Mouse (Mus musculus): Measurements from ENCODE around the gene Elp1.

The Elp1 gene

DNA sequence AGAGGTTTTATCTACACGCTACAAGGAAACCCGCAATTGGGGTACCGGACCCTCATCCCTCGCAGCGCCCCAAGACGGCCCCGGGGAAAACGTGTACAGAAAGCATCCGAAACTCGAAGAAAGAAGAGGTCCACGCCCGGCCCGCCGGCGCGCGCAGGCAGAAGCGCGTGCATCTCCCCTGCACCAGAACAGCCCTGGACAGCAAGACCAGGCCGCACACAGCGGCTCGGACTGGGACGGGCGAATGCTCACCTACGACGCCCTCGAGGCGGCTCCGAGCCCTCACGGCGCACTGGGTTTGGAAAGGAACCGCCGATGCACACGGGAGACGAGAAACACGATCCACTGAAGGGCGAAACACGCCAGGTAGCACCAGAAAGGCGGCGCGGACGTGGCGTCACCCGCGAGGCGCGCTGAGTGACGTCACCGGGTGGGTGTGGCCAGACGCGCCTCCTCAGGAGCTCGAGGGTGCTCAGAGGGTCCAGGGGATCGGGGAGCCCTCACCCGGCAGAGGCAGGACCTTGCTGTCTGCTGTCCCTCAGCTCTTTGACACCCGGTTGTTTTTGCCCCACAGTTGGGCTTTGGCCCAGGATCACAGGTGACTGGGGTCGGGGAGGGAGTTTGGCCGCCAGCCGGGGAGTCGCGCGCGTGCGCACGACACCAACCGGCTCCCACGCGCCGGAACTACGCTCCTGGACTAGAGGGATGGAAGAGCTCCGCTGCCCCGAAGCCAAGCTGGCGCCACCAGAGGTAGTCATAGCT, at the start of gene Elp1, which contains the start of gene Fam206a:
Gene Elp1, minus strand, starts transcription at position 425 of the 762 bp plus-strand sequence.
Gene Fam206a, plus strand, starts transcription at position 439 of the 762 bp plus-strand sequence.
- DNase-seq (ENCODE audit: low read depth, low spot score) = peak; percentile 97

DNA sequence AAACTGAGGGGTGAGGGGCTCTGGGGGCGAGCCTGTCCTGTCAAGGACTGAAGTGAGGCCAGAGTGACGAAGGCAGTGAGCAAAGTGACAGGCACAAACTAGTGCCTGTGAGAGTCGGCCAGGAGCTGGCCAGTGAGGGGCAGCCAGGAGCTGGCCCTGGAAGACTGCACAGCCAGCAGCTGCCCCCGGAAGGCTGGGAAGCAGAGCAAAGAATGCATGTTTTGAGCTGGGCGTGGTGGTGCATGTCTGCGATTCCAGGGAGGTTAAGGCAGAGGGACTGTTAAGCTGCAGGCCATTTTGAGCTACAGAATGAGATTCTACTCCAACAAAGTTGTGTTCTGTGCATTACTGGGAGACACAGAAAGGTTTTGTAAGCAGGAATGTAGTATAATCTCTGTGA, 48.6 kb upstream of the Elp1 start:
- no peak for DNase-seq (ENCODE audit: low read depth, low spot score)

DNA sequence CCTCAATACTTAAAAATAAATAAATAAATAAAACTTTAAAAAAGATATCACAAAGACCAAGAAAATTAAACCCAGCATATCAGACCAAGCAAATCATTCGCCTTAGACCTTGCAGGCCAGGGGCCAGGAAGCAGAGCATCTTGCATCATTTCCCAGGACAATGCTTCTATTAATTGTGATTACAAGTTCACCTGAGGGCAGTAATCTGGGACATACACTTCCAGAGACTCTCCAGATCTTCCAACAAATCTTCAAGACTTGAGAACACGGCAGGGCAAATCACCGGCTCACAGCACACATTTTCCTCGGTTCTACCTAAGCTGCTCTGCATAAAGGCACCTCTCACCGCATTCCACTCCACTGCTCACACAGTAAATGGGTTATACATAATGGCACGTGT, 45.9 kb upstream of the Elp1 start:
- DNase-seq (ENCODE audit: low read depth, low spot score) = no peak

DNA sequence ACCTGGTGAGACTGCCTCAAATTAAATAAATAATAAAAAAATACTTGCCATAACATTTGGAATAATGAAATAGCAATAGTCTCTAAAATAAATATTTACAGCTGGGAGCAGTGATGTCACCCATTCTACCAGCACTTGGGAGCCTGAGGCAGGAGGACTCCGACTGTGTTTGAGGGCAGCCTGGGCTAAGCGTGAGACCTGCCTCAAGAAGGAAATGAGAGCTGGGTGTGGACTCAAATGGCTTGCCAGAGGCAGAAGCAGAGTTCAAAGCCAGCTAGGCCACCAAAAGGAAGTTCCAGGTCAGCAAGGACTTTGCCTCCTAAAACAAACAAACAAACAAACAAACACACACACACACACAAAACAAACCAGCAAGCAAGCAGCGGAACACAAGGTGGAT, 45.3 kb upstream of the Elp1 start:
- DNase-seq (ENCODE audit: low read depth, low spot score) = no peak

DNA sequence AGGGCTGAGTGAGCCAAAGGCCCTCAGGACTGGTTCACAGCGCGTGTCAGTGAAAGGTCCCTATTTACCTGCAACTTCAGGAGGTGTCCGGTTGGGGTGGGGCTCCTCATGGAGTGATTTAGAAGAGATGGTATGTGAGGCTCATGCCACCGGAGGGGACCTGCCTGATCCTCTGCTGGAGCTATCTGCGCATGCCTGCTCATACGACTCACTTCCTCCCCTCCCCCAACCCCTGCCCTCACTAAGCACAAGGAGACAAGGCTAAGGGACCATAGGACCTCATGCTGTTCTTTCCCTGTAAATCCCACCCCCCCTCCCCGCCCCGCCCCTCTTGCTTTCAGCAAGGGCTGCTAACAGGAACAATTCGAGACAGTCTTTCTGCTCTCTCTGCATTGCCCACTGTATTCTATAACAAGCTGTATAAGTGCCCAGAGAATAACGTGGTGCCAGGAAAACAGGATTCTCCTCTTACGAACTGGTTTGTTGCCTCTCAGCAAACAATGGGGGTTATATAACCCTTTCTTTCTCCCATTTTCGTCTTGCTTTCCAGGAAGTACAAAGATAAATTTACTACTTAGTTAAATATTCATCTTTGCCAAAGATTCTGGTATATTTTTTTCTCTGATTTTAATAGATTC, 43.9 kb upstream of the Elp1 start:
- no peak for DNase-seq (ENCODE audit: low read depth, low spot score)

DNA sequence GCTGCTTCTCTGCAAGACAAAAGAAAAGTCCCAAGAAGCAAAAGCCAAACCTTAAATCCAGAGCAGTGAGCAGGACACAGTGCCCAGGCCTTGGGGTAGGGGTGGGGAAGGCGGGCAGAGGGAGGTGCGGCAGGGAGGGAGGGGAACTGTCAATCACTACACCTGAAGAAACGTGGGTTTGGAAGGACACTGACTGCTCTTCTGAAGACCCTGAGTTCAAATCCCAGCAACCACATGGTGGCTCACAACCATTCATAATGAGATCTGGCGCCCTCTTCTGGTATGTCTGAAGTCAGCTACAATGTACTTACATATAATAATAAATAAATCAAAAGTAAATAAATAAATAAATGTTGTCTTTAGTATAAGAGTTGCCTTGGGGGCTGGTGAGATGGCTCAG, 42.8 kb upstream of the Elp1 start:
- no peak for DNase-seq (ENCODE audit: low read depth, low spot score)

DNA sequence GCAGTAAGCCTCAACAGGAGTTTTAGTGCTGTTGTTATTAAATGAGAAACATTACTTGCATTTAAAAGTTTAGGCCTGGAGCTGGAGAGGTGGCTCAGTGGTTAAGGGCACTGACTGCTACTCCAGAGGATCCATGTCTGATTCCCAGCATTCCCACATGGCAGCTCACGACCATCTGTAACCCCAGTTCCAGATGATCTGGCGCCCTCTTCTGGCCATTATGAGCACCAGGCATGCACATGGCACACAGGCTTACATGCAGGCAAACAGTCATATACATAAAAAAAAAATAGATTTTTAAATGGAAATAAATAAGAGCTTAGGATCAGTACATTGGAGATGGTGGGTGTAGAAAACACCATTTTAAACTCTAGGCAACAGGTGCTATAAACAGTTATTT, 41.8 kb upstream of the Elp1 start:
- peak; percentile 17 for DNase-seq (ENCODE audit: low read depth, low spot score)

DNA sequence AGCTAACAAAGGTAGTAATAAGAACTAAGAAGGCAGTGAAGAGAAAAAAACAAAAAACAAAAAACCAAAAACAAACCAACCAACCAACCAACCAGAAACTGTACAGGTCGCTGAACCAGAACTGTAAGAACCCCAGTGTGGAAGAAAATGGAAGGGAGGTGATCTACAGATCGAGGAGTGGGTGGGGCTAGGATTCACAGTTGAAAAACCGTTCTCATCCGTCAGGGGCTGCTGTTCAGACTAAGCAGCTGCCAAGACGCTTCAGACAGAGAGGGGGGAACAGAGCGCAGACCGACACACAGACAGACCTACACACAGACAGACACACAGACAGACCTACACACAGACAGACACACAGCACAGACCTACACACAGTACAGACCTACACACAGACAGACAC, 40.4 kb upstream of the Elp1 start:
- no peak for DNase-seq (ENCODE audit: low read depth, low spot score)

DNA sequence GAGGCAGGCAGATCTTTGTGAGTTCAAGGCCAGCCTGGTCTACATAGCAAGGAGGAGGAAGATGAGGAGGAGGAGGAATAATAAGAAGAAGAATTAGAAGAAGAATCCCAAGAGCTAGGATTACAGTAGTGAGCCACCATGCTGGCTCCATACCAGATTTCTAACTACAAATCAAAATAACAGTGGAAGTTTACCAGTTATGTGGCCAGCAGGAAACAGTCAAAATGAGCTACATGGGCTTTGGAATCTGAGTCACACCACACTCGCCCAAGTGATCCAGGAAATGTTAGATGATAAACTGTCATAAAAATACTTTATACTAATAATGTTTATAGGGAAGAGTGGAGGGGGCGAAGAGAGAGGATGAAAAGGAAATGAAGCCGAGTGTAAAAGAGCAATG, 38.2 kb upstream of the Elp1 start:
- no peak for DNase-seq (ENCODE audit: low read depth, low spot score)

DNA sequence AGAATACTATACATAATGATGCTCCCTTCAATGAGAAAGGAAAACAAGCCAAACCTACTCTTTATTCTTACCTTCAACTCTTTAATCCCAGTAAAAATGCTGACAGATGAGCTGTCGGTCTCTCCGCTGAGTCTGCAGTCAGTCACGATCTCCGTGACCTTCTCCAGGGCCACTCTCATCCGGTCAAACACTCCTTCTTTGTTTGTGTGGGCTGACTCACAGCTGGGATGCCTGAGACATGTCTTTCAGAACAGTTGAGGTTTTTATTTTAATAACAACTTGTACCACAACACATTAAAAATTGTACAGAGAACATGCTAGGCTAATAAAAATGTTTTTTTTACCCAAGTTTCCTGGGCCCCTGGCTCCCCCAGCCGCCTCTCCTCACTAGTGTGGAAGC, 35.5 kb upstream of the Elp1 start:
- no peak for DNase-seq (ENCODE audit: low read depth, low spot score)

DNA sequence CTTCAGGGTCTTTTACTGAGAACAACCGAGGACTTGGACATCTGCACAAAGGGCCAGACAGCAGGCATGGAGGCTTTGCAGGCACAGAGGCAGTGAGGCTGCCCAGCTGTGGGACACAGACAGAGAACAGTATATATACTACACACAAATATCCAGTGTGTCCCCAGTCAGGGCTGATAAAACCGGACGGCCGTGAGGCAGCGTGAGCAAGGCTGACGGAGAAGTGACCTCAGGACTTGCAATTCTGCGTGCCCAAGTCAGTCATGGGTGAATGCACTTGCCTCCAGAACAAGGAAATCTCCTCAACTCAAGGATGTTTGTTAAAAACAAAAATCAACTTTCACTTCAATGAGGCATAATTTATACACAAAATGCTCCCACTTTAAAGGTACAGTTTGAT, 29.9 kb upstream of the Elp1 start:
- no peak for DNase-seq (ENCODE audit: low read depth, low spot score)

DNA sequence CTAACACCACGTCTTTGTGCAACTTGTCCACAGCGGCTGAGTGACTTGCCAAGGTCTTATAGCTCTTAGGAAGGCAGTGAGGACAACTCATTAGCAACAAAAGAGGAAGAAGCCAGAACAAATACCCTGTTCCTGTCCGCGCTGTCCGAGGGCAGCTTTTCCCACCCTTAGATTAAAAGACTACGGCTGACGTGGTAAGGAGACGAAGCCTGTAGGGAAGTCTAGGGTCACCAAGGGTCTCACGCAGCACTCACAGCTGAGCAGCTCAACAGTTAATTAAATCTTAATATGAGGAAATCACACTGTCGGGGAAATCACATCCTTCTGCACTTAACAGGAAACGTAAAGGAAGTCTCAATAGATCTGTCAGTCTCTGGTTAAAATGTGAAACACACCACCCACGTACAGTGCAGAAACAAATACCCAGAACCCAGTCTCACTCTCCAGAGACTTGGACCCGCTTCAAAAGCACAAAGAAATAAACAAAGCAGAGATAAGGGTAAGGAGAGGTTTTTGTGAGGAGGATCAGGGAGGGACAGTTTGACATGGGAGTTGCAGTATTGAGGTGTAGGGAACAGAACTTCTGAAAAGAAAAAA, 29.0 kb upstream of the Elp1 start:
- peak; percentile 43 for DNase-seq (ENCODE audit: low read depth, low spot score)

DNA sequence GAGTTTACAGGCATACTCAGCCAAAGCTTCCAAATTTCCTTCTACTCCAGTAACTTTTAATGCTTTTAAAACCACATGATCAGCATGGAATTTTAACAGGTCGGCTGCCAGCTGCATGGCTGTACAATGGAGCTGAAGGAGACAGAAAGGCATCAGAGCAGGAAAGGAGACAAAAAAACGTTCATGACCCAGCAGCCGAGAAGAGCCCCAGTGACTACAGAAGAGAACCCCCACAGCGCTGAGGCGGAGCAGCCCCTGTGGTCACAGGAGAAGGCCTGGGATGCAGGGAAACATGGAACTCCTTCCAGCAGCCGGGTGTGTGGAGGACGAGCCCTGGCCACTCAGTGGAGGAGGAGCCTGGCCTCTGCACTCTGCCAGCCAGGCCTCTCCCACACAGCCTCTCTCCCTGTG, 27.4 kb upstream of the Elp1 start:
- no peak for DNase-seq (ENCODE audit: low read depth, low spot score)

DNA sequence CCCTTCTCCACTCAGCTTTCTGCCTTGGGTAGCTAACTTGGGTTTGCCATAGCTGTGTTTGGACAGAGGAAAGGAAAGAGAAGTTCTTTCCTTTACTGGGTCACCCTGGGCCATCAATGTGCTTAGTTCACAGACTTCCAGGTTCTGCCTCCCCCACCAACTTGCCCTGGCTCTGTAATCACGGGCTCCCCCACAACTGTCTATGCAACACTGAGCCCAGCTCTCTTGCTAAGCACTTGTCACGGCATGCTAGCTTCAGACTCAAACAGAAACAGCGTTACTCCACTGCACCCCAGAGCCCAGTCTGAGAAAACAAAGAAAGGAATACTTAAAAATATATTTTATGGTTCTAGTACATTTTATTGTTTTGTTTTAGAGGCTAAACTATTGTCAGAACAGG, 26.8 kb upstream of the Elp1 start:
- DNase-seq (ENCODE audit: low read depth, low spot score) = no peak

DNA sequence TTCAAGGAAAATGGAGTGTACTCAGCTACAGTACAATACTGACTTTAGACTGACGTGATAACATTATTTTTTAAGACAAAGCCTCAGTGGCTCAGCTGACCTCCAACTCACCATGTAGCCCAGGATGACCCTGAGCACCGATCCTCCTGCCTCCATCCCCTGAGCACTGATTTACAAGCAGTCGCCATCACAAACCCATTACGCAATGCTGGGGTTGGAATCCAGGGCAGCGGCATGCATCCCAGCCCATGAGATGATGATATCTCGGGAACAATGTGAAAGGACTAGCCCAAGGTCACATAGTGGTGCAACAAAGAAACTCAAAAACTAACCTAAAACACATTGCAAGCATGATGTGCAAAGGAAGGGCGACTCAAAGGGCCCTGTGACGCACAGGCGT, 22.1 kb upstream of the Elp1 start:
- no peak for DNase-seq (ENCODE audit: low read depth, low spot score)

DNA sequence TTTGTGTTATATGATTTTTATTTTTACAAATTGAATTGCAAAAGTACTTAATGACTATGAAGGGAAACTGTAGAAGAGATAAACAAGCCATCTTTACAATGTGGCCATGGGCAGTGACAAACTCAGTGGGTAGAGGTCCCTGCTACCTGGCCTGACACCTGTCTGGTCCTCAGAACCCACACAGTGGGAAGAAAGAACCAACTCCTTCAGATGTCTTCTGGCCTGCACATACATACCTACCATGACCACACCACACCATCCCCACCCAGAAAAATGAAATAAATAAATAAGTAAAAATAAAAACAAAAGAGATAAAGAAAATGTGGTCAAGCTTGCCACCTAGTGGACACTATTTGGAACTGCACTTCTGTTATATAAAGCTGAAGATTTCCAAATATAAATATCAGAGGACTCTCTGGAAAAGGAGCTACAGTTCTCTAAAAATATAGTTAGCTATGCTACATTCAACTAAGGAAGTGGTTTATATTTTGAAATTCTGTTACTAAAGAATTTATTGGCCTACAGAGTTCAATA, 18.0 kb upstream of the Elp1 start:
- DNase-seq (ENCODE audit: low read depth, low spot score) = peak; percentile 56

DNA sequence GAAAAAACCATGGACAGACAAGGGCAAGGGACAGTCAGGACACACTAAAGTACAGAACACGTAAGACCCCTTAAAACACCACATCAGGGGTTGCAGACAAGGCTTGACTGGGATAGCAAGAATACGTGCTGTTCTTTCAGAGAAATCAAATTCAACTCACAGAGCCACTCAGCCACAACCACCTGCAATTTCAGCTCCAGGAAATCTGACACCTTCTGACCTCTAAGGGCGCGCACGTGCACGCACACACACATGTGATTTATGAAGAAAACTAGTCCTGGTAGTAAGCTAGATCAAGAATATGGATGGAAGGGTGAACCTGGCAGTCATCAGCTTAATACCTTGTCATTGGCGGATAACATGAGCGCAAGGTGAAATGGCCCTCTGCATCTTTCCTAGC, 13.0 kb upstream of the Elp1 start:
- no peak for DNase-seq (ENCODE audit: low read depth, low spot score)

DNA sequence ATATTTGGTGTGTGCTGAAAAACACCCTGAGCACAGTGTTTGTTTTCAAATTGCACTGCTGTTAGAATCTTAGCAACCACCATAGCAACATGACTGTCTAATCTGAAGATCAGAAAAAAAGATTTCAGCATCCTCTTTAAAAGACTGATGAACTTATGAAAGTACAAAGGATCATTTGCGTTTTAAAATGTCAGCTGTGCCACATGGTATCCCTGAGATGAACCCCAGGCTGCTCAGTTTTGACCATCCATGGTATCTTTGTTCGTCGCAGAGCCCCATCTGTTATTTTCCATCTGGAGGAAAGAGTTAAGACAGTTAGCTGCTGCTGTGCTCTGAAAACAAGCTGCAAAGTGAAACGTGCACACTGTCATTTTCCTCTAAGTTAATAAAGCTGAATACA, 10.0 kb upstream of the Elp1 start:
- no peak for DNase-seq (ENCODE audit: low read depth, low spot score)

DNA sequence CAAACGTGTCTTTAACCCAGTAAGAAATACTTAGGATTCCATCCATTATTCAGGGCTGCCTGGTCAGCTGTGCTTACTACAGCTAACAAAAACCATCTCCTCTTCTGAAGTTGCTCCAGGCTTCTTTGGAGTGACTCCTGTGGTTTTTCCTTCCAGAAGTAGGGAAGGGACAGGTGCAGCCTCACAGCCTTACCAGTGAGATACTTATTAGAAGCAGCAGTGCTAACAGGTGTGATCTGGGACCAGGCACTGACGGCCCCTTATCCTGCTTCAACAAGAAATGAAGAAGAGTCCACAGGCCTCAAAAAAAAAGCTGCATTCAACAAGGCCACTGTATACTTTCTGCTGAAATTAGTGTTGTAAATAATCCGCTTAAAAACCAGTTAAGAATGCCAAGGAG, 9.5 kb upstream of the Elp1 start:
- no peak for DNase-seq (ENCODE audit: low read depth, low spot score)

DNA sequence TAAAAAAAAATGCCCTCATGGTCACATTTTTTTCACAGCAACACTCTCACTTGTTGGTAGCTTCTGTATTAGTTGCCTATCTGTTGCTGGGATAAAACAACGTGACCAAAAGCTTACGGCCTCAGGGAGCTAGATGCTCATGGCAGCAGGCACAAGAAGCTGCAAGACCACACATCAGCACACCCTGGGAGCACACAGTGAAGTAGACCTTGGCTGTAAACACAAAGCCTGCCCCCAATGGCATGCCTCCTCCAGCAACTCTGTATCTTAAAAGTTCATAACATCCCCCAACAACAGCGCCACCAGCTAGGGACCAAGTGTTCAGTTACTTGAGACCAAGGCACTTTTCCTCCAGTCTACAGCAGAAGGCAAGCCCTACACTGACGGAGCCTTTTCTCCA, 6.9 kb upstream of the Elp1 start:
- no peak for DNase-seq (ENCODE audit: low read depth, low spot score)

DNA sequence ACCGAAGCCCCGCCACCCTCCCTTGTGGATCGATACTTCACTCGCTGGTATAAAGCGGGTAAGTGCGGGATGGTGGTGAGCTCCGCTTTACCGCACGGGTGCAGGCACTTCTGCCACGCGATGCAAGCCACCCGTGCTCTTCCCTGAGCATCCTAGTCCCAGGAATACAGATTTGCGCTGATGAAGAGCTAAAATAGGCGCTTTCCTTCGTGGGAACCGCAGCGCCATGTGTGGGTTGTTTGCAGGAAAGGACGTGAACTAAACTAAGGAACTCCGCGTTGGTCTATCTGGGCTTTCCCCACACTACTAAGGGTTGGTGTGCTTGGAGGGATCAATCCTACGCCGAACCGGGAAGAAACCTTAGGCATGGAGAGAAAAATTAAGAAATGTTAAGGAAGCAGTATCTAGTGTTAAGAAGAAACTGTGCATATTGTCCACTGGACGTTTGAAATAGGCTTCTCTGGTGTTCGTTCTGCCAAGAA, 579 bp upstream of the Elp1 start:
- no peak for DNase-seq (ENCODE audit: low read depth, low spot score)

DNA sequence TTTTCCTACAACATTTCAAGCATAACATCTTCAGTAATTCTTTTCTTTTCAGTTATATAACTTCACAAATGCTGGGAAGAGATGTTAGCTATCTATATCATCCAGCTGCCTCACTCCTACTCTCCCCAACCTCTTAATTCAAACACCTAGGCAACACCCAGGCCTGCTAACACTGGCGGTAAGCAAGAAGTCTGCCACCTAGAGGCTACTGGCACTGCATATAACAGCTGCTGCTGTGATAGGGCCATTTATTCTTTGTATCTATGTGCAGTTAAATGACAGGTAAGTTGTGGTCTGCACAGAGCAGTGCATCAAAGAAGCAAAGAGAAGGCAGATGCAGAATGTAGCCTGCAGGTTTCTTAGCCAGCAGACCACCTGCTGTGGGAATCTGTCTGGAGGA, 10.8 kb downstream of the Elp1 start:
- DNase-seq (ENCODE audit: low read depth, low spot score) = peak; percentile 21

DNA sequence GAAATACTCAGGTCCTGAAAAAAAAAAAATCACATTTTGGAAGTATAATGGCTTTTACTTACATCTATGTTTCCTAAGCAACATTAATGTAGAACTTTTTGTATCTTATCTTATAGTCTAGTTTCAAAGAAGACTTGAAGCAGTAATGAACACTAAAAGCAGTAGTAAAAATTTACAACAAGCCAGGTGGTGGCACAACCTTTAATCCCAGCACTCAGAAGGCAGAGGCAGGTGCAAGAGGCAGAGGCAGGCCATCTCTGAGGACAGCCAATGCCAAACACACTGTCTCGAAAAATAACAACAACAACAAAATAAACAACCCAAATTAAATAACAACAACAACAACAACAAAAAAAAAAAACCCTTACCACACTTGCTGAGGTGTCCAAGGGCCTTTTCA, 31.1 kb downstream of the Elp1 start:
- DNase-seq (ENCODE audit: low read depth, low spot score) = no peak
